Mouse (Mus musculus) heart, postnatal 0 days (tissue): Measurements from ENCODE around the gene Gm39566. TPM values are rescaled to one million over a fixed set of nuclear protein-coding genes. Genes with fewer than 3 reads are reported as not detected.

ENCODE experiments used
- ATAC-seq: fragments of 200-750 bp; cut with Nextera tagmentation; 2 replicates; pipeline ENCODE4 v1.8.0; 2017; ENCODE audit warnings: low read depth, moderate number of reproducible peaks, moderate library complexity; ENCODE audit not compliant: insufficient read depth
- DNase-seq: peaks from one replicate; pipeline ENCODE4 v3.0.0-alpha.2; 2016; ENCODE audit warnings: low spot score
- H3K27ac ChIP-seq: fragments of 300-500 bp; sonication (generic); 2 replicates; pipeline ENCODE4 v1.5.1; 2014; ENCODE audit warnings: low read depth, mild to moderate bottlenecking
- H3K27me3 ChIP-seq: fragments of 300-500 bp; sonication (generic); 2 replicates; pipeline ENCODE4 v1.6.1; 2014; ENCODE audit warnings: low read length, mixed read lengths; ENCODE audit not compliant: control insufficient read depth, insufficient read depth
- H3K36me3 ChIP-seq: fragments of 300-500 bp; sonication (generic); replicated peaks from 2 replicates; pipeline ENCODE4 v1.6.1; 2014; ENCODE audit warnings: low read length, mixed read lengths; ENCODE audit not compliant: control insufficient read depth, insufficient read depth
- H3K4me1 ChIP-seq: fragments of 300-500 bp; sonication (generic); 2 replicates; pipeline ENCODE4 v1.6.1; 2014; ENCODE audit warnings: antibody characterized with exemption; ENCODE audit not compliant: control insufficient read depth, insufficient read depth
- H3K4me2 ChIP-seq: fragments of 300-500 bp; sonication (generic); 2 replicates; pipeline ENCODE4 v1.6.1; 2014; ENCODE audit warnings: low read depth, mild to moderate bottlenecking, low read length, moderate library complexity
- H3K4me3 ChIP-seq: fragments of 300-500 bp; sonication (generic); 2 replicates; pipeline ENCODE4 v1.5.1; 2014; ENCODE audit warnings: low read depth, low read length
- H3K9ac ChIP-seq: fragments of 300-500 bp; sonication (generic); replicated peaks from 2 replicates; pipeline ENCODE4 v1.6.1; 2014; ENCODE audit warnings: low read depth, low read length, mixed read lengths
- H3K9me3 ChIP-seq: fragments of 300-500 bp; sonication (generic); replicated peaks from 2 replicates; pipeline ENCODE4 v1.6.1; 2016; ENCODE audit warnings: low read length; ENCODE audit not compliant: control insufficient read depth
- CTCF ChIP-seq: IDR thresholded peaks from 2 replicates; pipeline ENCODE4 v1.5.1; 2016; ENCODE audit warnings: antibody characterized with exemption, control low read depth, low read depth
- EP300 ChIP-seq: IDR thresholded peaks from 2 replicates; pipeline ENCODE4 v1.6.1; 2016; ENCODE audit warnings: antibody characterized with exemption, low read depth
- WGBS: fragments of 180-500 bp; shearing (Covaris S2); extraction: QIAGEN DNeasy Blood & Tissue Kit; methylation state at CpG from one replicate; pipeline ENCODE4 v1.1.7; 2014; 5-methylcytosine and 5-hydroxymethylcytosine counted together
- polyA plus RNA-seq: library from polyadenylated mRNA; unstranded; fragments of >200 nt; fragmentation: Nextera tagmentation; extraction: Ambion mirVana; gene quantifications from 2 replicates; pipeline ENCODE4 v1.2.1, GENCODE M21; 2015
- total RNA-seq: library from RNA; depleted of rRNA; stranded (reverse); fragments of >200 nt; gene quantifications from 2 replicates; pipeline ENCODE4 v1.2.3, GENCODE M21; 2014; ENCODE audit warnings: low replicate concordance

Gene Gm39566
- total and polyA plus RNA-seq, 2 experiments from 2014 or later: not detected

- Histone ChIP-seq H3K27ac (no peak overlapping the region), H3K4me2 (no peak overlapping the region), H3K4me1 (0 out of 2 replicates have a peak, but pooled peaks cover 3% of the 10 kb centered on the region), H3K9ac (no peak overlapping the region), H3K36me3 (peaks cover 18% of the 10 kb centered on the region), H3K4me3 (no peak overlapping the region), H3K9me3 (no peaks in the 10 kb centered on the region), H3K27me3 (no peaks in the 10 kb centered on the region)
- ATAC-seq (peak; percentile 24; the same call in 1 of the 2 replicates), DNase-seq (no peak)
- TF ChIP-seq EP300 (no peak), CTCF (no peak)
- 60% methylated on average over 7 of the region's 7 CpGs for WGBS
These were observed 36.1 kb downstream of the Gm39566 start for GRCm38 (mm10) chr11:69778985-69779384.

- Histone ChIP-seq H3K36me3 (peaks cover 18% of the 10 kb centered on the region), H3K27me3 (no peaks in the 10 kb centered on the region), H3K4me2 (no peak overlapping the region), H3K4me3 (no peak overlapping the region), H3K9me3 (no peaks in the 10 kb centered on the region), H3K9ac (no peak overlapping the region), H3K4me1 (0 out of 2 replicates have a peak, but pooled peaks cover 3% of the 10 kb centered on the region), H3K27ac (no peak overlapping the region)
- no peak for DNase-seq
- 59% methylated on average over 23 of the region's 23 CpGs for WGBS
- no peak for ATAC-seq
- TF ChIP-seq CTCF (no peak), EP300 (no peak)
These were observed 36.7 kb downstream of the Gm39566 start for GRCm38 (mm10) chr11:69778258-69778982.

- H3K9ac ChIP-seq: no peak overlapping the region
- DNase-seq (no peak), ATAC-seq (no peak)
- no peak overlapping the region for H3K27ac ChIP-seq
- H3K4me1 ChIP-seq: 0 out of 2 replicates have a peak, but pooled peaks cover 3% of the 10 kb centered on the region
- H3K27me3 ChIP-seq: no peaks in the 10 kb centered on the region
- 59% methylated on average over 26 of the region's 26 CpGs for WGBS
- TF ChIP-seq EP300 (no peak), CTCF (no peak)
- H3K4me2 ChIP-seq: no peak overlapping the region
- H3K36me3 ChIP-seq: peaks cover 23% of the 10 kb centered on the region
- H3K4me3 ChIP-seq: no peak overlapping the region
- no peaks in the 10 kb centered on the region for H3K9me3 ChIP-seq
These were observed 37.4 kb downstream of the Gm39566 start for GRCm38 (mm10) chr11:69777504-69778257.

GRCm38 (mm10) chr11:69776488-69776887 is 38.6 kb downstream of the Gm39566 start:
- Histone ChIP-seq H3K9ac (no peak overlapping the region), H3K4me2 (no peak overlapping the region), H3K4me1 (0 out of 2 replicates have a peak, but pooled peaks cover 3% of the 10 kb centered on the region), H3K27me3 (no peaks in the 10 kb centered on the region), H3K4me3 (no peak overlapping the region), H3K27ac (no peak overlapping the region), H3K9me3 (no peaks in the 10 kb centered on the region), H3K36me3 (peaks cover 26% of the 10 kb centered on the region)
- no peak for DNase-seq
- TF ChIP-seq CTCF (no peak), EP300 (no peak)
- no peak for ATAC-seq
- WGBS: 87% methylated on average over 20 of the region's 20 CpGs

GRCm38 (mm10) chr11:69775716-69776115 is 39.4 kb downstream of the Gm39566 start:
- H3K4me3 ChIP-seq: no peak overlapping the region
- 63% methylated on average over 10 of the region's 10 CpGs for WGBS
- DNase-seq: no peak
- no peaks in the 10 kb centered on the region for H3K9me3 ChIP-seq
- no peak overlapping the region for H3K9ac ChIP-seq
- H3K27me3 ChIP-seq: no peaks in the 10 kb centered on the region
- H3K4me2 ChIP-seq: no peak overlapping the region
- ATAC-seq: no peak
- no peak overlapping the region for H3K27ac ChIP-seq
- H3K36me3 ChIP-seq: peaks cover 26% of the 10 kb centered on the region
- 0 out of 2 replicates have a peak, but pooled peaks cover 3% of the 10 kb centered on the region for H3K4me1 ChIP-seq
- TF ChIP-seq CTCF: no peak
- TF ChIP-seq EP300: no peak
